Mouse (Mus musculus) WW6 (cell line): ENCODE measurements around the gene Vmn2r114.
"Not testable (repeated sequence)": the region's sequence is repeated elsewhere in the genome, so short reads cannot be mapped to it uniquely, and the experiment has no call there.

Experiments used
- DNase-seq: peaks from one replicate; pipeline ENCODE4 v3.0.0-alpha.2; 2013; ENCODE audit warnings: low read depth, low spot score

The Vmn2r114 gene

GRCm38 (mm10) chr17:23312437-23312836, at the start of gene Vmn2r114:
Gene Vmn2r114 (minus strand): TSS chr17:23312537.
- DNase-seq, result not testable (repeated sequence)

- no peak for DNase-seq
These were observed 39.3 kb upstream of the Vmn2r114 start for GRCm38 (mm10) chr17:23351644-23352043.

GRCm38 (mm10) chr17:23343441-23343840, 31.1 kb upstream of the Vmn2r114 start, which contains the start of gene Vmn2r115:
Gene Vmn2r115 (plus strand): TSS chr17:23343741.
- not testable (repeated sequence) for DNase-seq

GRCm38 (mm10) chr17:23330657-23331056, 18.3 kb upstream of the Vmn2r114 start:
- no peak for DNase-seq
